Mouse (Mus musculus) heart, postnatal 0 days (tissue): Measurements from ENCODE around the gene Sar1b. TPM values are rescaled to one million over a fixed set of nuclear protein-coding genes. Genes with fewer than 3 reads are reported as not detected.

Experiments used
- ATAC-seq: fragments of 200-750 bp; cut with Nextera tagmentation; 2 replicates; pipeline ENCODE4 v1.8.0; 2017; ENCODE audit warnings: low read depth, moderate number of reproducible peaks, moderate library complexity; ENCODE audit not compliant: insufficient read depth
- DNase-seq: peaks from one replicate; pipeline ENCODE4 v3.0.0-alpha.2; 2016; ENCODE audit warnings: low spot score
- H3K27ac ChIP-seq: fragments of 300-500 bp; sonication (generic); 2 replicates; pipeline ENCODE4 v1.5.1; 2014; ENCODE audit warnings: low read depth, mild to moderate bottlenecking
- H3K27me3 ChIP-seq: fragments of 300-500 bp; sonication (generic); 2 replicates; pipeline ENCODE4 v1.6.1; 2014; ENCODE audit warnings: low read length, mixed read lengths; ENCODE audit not compliant: control insufficient read depth, insufficient read depth
- H3K36me3 ChIP-seq: fragments of 300-500 bp; sonication (generic); replicated peaks from 2 replicates; pipeline ENCODE4 v1.6.1; 2014; ENCODE audit warnings: low read length, mixed read lengths; ENCODE audit not compliant: control insufficient read depth, insufficient read depth
- H3K4me1 ChIP-seq: fragments of 300-500 bp; sonication (generic); 2 replicates; pipeline ENCODE4 v1.6.1; 2014; ENCODE audit warnings: antibody characterized with exemption; ENCODE audit not compliant: control insufficient read depth, insufficient read depth
- H3K4me2 ChIP-seq: fragments of 300-500 bp; sonication (generic); 2 replicates; pipeline ENCODE4 v1.6.1; 2014; ENCODE audit warnings: low read depth, mild to moderate bottlenecking, low read length, moderate library complexity
- H3K4me3 ChIP-seq: fragments of 300-500 bp; sonication (generic); 2 replicates; pipeline ENCODE4 v1.5.1; 2014; ENCODE audit warnings: low read depth, low read length
- H3K9ac ChIP-seq: fragments of 300-500 bp; sonication (generic); replicated peaks from 2 replicates; pipeline ENCODE4 v1.6.1; 2014; ENCODE audit warnings: low read depth, low read length, mixed read lengths
- H3K9me3 ChIP-seq: fragments of 300-500 bp; sonication (generic); replicated peaks from 2 replicates; pipeline ENCODE4 v1.6.1; 2016; ENCODE audit warnings: low read length; ENCODE audit not compliant: control insufficient read depth
- CTCF ChIP-seq: IDR thresholded peaks from 2 replicates; pipeline ENCODE4 v1.5.1; 2016; ENCODE audit warnings: antibody characterized with exemption, control low read depth, low read depth
- EP300 ChIP-seq: IDR thresholded peaks from 2 replicates; pipeline ENCODE4 v1.6.1; 2016; ENCODE audit warnings: antibody characterized with exemption, low read depth
- WGBS: fragments of 180-500 bp; shearing (Covaris S2); extraction: QIAGEN DNeasy Blood & Tissue Kit; methylation state at CpG from one replicate; pipeline ENCODE4 v1.1.7; 2014; 5-methylcytosine and 5-hydroxymethylcytosine counted together
- polyA plus RNA-seq: library from polyadenylated mRNA; unstranded; fragments of >200 nt; fragmentation: Nextera tagmentation; extraction: Ambion mirVana; gene quantifications from 2 replicates; pipeline ENCODE4 v1.2.1, GENCODE M21; 2015
- total RNA-seq: library from RNA; depleted of rRNA; stranded (reverse); fragments of >200 nt; gene quantifications from 2 replicates; pipeline ENCODE4 v1.2.3, GENCODE M21; 2014; ENCODE audit warnings: low replicate concordance

Gene Sar1b
- total and polyA plus RNA-seq, 2 experiments from 2014 or later: 134 to 194 TPM

- peaks cover 12% of the 10 kb centered on the region; the same call in 1 of the 2 replicates for H3K4me1 ChIP-seq
- 4% methylated on average over 13 of the region's 13 CpGs for WGBS
- H3K36me3 ChIP-seq: no peaks in the 10 kb centered on the region
- TF ChIP-seq EP300 (no peak), CTCF (no peak)
- H3K27me3 ChIP-seq: no peaks in the 10 kb centered on the region
- peak overlapping the region; percentile 75 for H3K4me2 ChIP-seq
- no peaks in the 10 kb centered on the region for H3K9me3 ChIP-seq
- H3K4me3 ChIP-seq: peak overlapping the region; percentile 70
- no peak overlapping the region for H3K27ac ChIP-seq
- no peak for ATAC-seq
- H3K9ac ChIP-seq: peak overlapping the region; percentile 70
- no peak for DNase-seq
Observed at GRCm38 (mm10) chr11:51763955-51764354, 468 bp downstream of the Sar1b start.

GRCm38 (mm10) chr11:51764816-51765215, 1.3 kb downstream of the Sar1b start:
- Histone ChIP-seq H3K4me2 (peak overlapping the region; percentile 75; the same call in 1 of the 2 replicates), H3K9ac (no peak overlapping the region), H3K9me3 (no peaks in the 10 kb centered on the region), H3K36me3 (no peaks in the 10 kb centered on the region), H3K4me1 (peaks cover 12% of the 10 kb centered on the region; the same call in 1 of the 2 replicates), H3K27ac (no peak overlapping the region), H3K27me3 (no peaks in the 10 kb centered on the region), H3K4me3 (no peak overlapping the region; the same call in 1 of the 2 replicates)
- 77% methylated on average over 4 of the region's 4 CpGs for WGBS
- ATAC-seq (no peak), DNase-seq (no peak)
- no peak for TF ChIP-seq CTCF
- TF ChIP-seq EP300: no peak

GRCm38 (mm10) chr11:51767579-51768220, 4.2 kb downstream of the Sar1b start:
- H3K27me3 ChIP-seq: no peaks in the 10 kb centered on the region
- H3K27ac ChIP-seq: no peak overlapping the region
- no peak overlapping the region for H3K4me3 ChIP-seq
- no peak overlapping the region for H3K4me2 ChIP-seq
- no peaks in the 10 kb centered on the region for H3K36me3 ChIP-seq
- no peak overlapping the region for H3K9ac ChIP-seq
- no peaks in the 10 kb centered on the region for H3K9me3 ChIP-seq
- ATAC-seq: no peak
- peaks cover 12% of the 10 kb centered on the region; the same call in 1 of the 2 replicates for H3K4me1 ChIP-seq
- WGBS: 60% methylated on average over 8 of the region's 8 CpGs
- TF ChIP-seq EP300: no peak
- no peak for TF ChIP-seq CTCF
- DNase-seq: no peak

- H3K27ac ChIP-seq: no peak overlapping the region
Observed at GRCm38 (mm10) chr11:51768296-51768695, 4.8 kb downstream of the Sar1b start.

GRCm38 (mm10) chr11:51775507-51775906, 12.0 kb downstream of the Sar1b start:
- no peak for ATAC-seq
- no peaks in the 10 kb centered on the region for H3K4me1 ChIP-seq
- H3K9me3 ChIP-seq: no peaks in the 10 kb centered on the region
- H3K27ac ChIP-seq: no peak overlapping the region
- peaks cover 13% of the 10 kb centered on the region for H3K36me3 ChIP-seq
- no peak overlapping the region for H3K4me3 ChIP-seq
- no peaks in the 10 kb centered on the region for H3K27me3 ChIP-seq
- H3K9ac ChIP-seq: no peak overlapping the region
- H3K4me2 ChIP-seq: no peak overlapping the region
- TF ChIP-seq EP300 (no peak), CTCF (no peak)
- WGBS: 81% methylated on average over 3 of the region's 3 CpGs
- DNase-seq: no peak

More at GRCm38 (mm10) chr11:51768296-51768695, 4.8 kb downstream of the Sar1b start:
- peaks cover 8% of the 10 kb centered on the region; the same call in 1 of the 2 replicates for H3K4me1 ChIP-seq
- DNase-seq (no peak), ATAC-seq (no peak)
- TF ChIP-seq CTCF: no peak
- no peak for TF ChIP-seq EP300
- H3K4me2 ChIP-seq: no peak overlapping the region
- no peaks in the 10 kb centered on the region for H3K36me3 ChIP-seq
- 55% methylated on average over 5 of the region's 5 CpGs for WGBS
- H3K9ac ChIP-seq: no peak overlapping the region; the same call in 1 of the 2 replicates
- H3K27me3 ChIP-seq: no peaks in the 10 kb centered on the region
- no peaks in the 10 kb centered on the region for H3K9me3 ChIP-seq
- H3K4me3 ChIP-seq: no peak overlapping the region

- H3K27ac ChIP-seq: no peak overlapping the region
- H3K36me3 ChIP-seq: peaks cover 32% of the 10 kb centered on the region
- no peaks in the 10 kb centered on the region for H3K27me3 ChIP-seq
- H3K9ac ChIP-seq: no peak overlapping the region
- H3K9me3 ChIP-seq: no peaks in the 10 kb centered on the region
- ATAC-seq (no peak), DNase-seq (no peak)
- no peak for TF ChIP-seq EP300
- no peak for TF ChIP-seq CTCF
- no peaks in the 10 kb centered on the region for H3K4me1 ChIP-seq
- WGBS: 89% methylated on average over 5 of the region's 5 CpGs
- H3K4me3 ChIP-seq: no peak overlapping the region
- H3K4me2 ChIP-seq: no peak overlapping the region
Observed at GRCm38 (mm10) chr11:51777478-51777877, 14.0 kb downstream of the Sar1b start.
